Mouse (Mus musculus): Measurements from ENCODE around the gene Hes6.

The Hes6 gene

DNA sequence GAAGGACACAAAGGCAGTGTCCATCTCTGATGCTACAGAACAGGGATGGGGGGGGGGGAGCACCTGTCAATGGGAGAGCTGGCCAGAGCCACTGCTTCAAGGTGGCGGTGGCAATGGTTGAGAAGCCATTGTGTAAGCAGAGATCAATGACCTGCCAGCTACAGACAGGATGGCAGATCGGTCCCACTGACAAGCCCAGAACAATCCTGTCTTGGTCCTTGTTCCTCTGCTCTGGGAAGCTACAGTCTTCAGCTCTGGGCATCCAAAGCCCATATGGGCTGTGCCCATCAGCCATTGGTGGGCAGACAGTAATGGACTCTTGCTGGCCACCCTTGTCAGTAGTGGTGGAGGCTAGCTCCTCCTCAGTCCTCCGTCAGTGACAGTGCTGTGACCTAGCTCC is 28.0 kb upstream of the Hes6 start:
- DNase-seq (ENCODE audit: low read depth, low spot score): no peak

- DNase-seq (ENCODE audit: low read depth, low spot score): no peak
Measured at GRCm38 (mm10) chr1:91439776-91440175, 25.9 kb upstream of the Hes6 start.

DNA sequence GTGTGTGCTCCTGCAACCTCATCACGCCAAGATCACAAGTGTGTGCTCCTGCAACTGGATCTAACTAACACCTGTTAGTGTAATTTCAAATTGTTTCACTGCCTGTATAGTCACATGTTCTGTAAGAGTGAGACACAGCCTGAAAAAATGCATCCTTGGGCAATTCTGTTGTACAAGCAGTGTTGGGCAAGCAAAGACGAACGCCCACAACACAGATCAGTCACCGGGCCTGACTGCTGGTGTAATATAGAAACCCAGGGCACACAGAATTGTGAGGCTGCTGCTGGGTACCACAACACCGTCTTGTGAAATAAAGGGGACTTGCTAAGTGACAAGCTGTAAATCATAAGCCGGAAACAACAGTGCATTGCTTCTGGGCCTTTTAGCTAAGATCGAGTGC is 23.7 kb upstream of the Hes6 start:
- DNase-seq (ENCODE audit: low read depth, low spot score): no peak

DNA sequence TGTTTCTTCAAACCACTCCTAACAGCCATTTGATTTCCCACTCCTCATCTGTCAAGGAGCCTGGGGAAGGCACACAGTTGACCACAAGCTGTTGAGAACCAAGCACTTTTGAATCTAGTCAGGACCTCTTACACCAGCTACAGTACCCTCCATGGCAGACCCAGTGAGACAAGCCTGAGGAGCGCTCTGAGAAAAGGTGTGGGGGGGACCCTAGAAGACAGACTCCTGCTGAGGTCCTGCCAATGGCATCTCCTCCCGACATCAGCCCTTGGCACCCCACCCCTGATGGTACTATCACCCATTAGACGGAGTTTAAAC is 23.2 kb upstream of the Hes6 start:
- no peak for DNase-seq (ENCODE audit: low read depth, low spot score)

- no peak for DNase-seq (ENCODE audit: low read depth, low spot score)
Measured at GRCm38 (mm10) chr1:91436380-91437082, 22.7 kb upstream of the Hes6 start.

DNA sequence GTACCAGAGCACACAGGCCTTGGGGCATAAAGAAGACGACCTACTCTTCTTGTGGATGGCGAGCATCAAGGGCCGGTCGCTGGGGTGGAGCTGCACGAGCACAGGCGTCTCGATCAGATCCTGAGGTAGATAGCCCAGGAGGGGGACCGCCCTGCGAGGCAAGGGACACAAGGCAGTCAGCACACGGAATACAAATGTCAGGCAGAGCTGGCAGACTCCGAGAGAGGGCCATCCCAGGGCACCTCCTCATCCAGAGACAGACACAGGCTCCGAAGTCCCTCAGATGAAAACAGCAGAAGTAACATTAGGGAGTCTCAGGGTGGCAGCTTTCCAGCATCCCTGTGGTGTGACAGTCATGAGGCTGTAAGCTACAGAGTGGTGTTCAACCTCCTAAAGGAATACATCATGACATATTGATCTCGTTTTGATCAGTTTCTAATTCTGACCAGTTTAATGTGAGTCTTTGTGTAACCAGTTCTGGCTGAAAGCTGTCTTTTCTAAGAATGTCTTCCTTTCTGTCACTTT is 21.8 kb upstream of the Hes6 start:
- no peak for DNase-seq (ENCODE audit: low read depth, low spot score)

- DNase-seq (ENCODE audit: low read depth, low spot score): no peak
Measured at GRCm38 (mm10) chr1:91434905-91435304, 21.1 kb upstream of the Hes6 start.

GRCm38 (mm10) chr1:91430761-91431160 is 16.9 kb upstream of the Hes6 start:
- DNase-seq (ENCODE audit: low read depth, low spot score): no peak

DNA sequence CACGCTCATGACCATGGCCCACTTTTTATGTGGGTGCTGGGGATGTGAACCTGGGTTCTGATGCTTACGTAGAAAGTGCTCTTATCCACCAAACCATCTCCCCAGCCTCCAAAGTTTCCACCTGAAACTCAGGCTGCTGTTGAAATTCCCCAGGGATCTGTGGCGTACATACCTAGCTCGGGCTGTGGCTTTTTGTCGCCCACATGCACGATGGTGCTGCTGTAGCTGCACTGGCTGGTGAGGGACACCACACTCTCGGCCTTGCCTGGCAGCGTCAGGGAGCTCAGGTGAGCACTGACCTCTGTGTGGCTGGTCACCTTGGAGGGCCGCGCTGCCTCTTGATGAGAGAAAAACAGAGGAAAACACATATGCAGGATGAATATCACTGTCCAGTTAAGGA is 15.4 kb upstream of the Hes6 start:
- DNase-seq (ENCODE audit: low read depth, low spot score): no peak

- DNase-seq (ENCODE audit: low read depth, low spot score): peak; percentile 78
Measured at GRCm38 (mm10) chr1:91428614-91429013, 14.8 kb upstream of the Hes6 start.

DNA sequence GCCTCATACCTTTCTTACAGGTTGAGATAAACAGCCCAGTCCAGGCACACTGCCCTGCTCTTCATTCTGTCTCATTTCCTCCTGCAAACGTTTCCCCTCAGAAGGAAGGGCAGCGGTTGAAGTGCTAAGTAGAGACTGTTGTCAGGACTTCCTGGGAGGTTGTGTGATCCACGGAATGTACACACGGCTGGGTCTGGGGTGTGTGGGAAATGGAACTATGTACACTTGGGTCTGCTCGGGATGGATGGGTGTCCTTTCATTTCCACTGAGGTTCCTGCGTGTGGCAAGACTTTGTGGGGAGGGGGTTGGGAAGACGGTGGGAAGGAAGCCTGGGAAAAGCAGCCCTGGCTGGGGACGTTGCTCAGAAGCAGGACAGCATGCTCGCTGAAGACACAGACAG is 12.6 kb upstream of the Hes6 start:
- no peak for DNase-seq (ENCODE audit: low read depth, low spot score)

DNA sequence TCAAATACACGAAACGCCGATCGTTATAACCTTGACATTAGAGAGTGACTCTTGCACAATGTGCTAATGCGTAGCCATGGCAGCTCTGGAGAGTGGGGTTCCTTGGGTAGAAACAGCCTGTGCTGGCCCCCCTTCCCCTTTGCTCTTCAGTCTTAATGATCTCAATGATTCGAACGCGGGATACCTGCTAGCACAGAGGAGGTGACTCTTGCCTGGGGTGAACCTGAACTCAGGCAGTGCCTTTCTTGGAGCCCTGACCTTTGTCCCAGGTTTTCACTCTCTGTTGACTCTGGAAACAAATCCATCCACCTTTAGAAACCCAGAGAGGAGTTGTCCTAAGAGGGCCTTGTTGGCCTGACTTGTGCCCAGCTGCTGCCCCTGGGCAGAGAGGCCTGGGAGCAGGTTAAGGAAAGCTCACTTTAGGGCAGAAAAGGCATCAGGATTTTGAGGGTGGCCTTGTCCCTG is 6.8 kb upstream of the Hes6 start:
- no peak for DNase-seq (ENCODE audit: low read depth, low spot score)

DNA sequence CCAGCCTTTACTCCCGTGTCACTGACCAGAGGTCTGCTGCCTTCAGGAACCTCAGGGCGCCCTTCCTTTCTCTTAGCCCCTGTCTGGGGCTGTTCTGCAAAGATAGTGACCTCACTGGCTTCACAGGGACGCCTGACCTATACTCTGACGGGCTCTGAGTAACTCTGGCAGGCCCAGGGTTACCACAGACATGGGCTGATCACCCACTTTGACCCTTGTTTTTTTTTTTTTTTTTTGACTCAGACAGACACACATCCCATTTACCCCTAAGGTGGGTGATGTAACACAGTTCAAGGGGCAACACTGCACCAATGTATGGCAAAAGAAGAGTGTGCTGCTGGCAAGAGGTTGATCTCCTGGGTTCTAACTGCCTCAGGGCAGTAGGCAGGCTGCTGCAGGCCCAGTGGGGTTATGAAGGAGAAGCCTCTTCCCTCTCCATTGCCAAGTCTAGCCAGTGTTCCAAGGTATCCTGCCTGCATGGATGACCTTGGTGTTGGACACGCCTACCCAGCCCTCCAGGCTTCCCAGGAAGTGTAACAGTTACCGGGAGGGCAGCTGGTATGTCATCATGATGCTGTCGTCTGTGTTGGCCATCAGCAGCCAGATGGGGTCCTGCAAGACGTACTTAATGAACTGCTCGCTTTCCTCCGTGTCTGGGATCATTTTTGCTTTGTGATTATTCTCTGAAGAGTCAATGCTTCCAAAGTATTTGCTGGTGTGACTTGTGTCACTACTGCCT is 6.2 kb upstream of the Hes6 start:
- DNase-seq (ENCODE audit: low read depth, low spot score): peak; percentile 22

DNA sequence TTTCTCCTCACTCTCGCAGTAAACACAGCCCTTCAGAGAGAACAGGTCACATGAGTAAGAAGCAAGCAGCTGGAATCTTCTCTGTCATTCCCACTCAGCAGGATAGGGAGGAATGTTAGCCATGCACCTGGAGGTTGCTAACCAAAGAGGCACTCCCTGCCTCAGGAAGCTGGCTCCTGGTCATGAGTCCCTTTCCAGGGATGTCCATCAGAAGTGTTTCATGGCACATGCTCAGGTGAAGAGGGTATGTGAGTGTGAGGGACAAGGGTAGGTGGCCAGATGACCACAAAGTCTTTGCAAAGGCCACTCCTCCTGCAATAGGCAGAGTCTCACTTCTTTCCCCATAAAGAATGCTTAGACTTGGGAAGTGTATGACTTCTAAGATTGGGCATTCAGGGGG is 4.2 kb upstream of the Hes6 start:
- no peak for DNase-seq (ENCODE audit: low read depth, low spot score)

DNA sequence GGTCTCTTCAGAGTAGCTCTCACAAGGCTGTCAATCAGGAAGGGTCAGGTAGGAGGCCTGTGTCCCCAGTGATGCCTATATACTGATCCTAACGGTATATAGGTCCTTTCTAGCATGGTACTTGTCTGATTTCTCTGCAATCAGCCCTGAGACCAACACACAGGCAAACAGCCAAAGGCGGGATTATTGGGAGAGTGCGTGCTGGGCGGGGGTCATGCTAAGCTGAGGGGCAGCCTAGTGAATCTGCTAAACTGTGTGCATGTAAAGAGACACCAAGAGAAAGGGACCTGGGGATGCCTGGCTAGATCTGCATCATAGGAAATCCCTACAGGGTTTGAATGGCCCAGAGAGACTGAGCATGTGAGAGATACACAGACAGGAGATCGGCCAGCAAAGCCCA is 1.5 kb upstream of the Hes6 start:
- no peak for DNase-seq (ENCODE audit: low read depth, low spot score)

GRCm38 (mm10) chr1:91414903-91415302 is 1.1 kb upstream of the Hes6 start:
- DNase-seq (ENCODE audit: low read depth, low spot score): no peak

- DNase-seq (ENCODE audit: low read depth, low spot score): no peak
Measured at GRCm38 (mm10) chr1:91413536-91413897, 321 bp downstream of the Hes6 start.

DNA sequence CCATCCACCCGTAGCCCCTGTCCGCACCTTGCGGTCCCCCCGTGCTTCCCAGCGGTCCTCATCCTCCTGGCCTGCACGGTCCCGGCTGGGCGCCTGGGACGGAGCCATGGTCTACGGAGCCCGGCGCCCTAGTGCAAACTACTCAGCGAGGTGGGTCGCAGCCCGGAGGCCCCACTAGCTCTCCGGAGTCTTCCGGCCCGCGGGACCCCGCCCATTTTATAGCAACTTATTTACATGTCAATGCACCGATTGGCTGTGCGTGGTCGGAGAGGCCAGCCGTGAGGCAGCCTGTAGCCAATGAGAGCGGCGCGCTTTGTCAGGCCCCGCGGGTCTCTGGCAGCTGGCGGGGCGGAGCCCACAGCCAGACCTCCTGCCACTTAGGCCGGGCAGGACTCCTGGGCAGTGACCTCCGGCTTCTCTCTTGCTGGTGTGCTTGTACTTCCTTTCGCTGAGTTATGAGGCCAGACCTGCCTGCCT is 770 bp downstream of the Hes6 start:
- DNase-seq (ENCODE audit: low read depth, low spot score): peak; percentile 98

GRCm38 (mm10) chr1:91412286-91413029 is 1.4 kb downstream of the Hes6 start:
- DNase-seq (ENCODE audit: low read depth, low spot score): peak; percentile 62

- no peak for DNase-seq (ENCODE audit: low read depth, low spot score)
Measured at GRCm38 (mm10) chr1:91411631-91412285, 2.1 kb downstream of the Hes6 start.

DNA sequence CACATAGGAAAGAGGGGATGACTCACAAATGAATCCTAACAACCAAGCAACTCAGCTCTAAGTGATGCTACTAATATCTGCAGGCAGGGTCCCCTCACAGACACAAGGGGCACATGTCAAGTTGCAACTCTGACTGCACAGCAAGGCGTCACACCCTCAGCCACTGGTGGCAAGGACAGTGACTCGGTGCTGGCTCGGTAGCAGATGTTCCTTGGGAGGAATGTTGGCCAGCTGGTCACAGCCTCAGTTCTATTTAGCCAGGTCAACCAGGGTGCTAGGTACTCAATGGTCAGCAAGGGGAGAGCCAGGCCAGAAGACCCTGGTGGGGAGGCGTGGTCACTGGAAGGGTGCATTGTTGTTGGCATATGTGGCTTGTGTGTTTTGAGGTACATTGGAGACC is 6.0 kb downstream of the Hes6 start:
- DNase-seq (ENCODE audit: low read depth, low spot score): no peak

Data from ES-CJ7 (cell line).